14 mouse cellular contexts compared by ENCODE assay signal in genomic region chr10:67045192-67045899, GRCm38 (mm10). TPM values are rescaled to one million over a fixed set of nuclear protein-coding genes. Genes with fewer than 3 reads are reported as not detected.
DNase-seq lines count a peak whose midpoint lies in the region; ATAC-seq lines count a peak whose summit lies in the region.
"Had no signal": no experiment of that assay in that cellular context is flagged by ENCODE, and none has a peak within 500 bp of the region (broad histone marks: within the 10 kb centered on the region; RNA-seq: fewer than 3 reads in every experiment).

No protein-coding gene starts in this region.

- peak; percentile 18; the same call in 1 of the 2 replicates for ATAC-seq in midbrain, embryonic 11.5 days (ENCODE audit: low FRiP score)
- 0 out of 2 replicates have a peak, but pooled peaks have one; percentile 28 for ATAC-seq in forebrain, embryonic 15.5 days (replicated peaks)
- ATAC-seq in midbrain, embryonic 13.5 days, result peak; percentile 81

- H3K4me2 ChIP-seq in midbrain, embryonic 11.5 days, result no peak overlapping the region
- peak overlapping the region; percentile 13; the same call in 1 of the 2 replicates for H3K4me2 ChIP-seq in forebrain, embryonic 15.5 days (replicated peaks)
- H3K4me2 ChIP-seq in midbrain, embryonic 13.5 days (replicated peaks), result peak overlapping the region; percentile 17
- H3K4me2 ChIP-seq: lung, embryonic 14.5 days had no signal

- no peaks in the 10 kb centered on the region; the same call in 1 of the 2 replicates for H3K36me3 ChIP-seq in midbrain, embryonic 11.5 days (ENCODE audit: control insufficient read depth, insufficient read depth, low read length)
- H3K36me3 ChIP-seq in midbrain, embryonic 10.5 days, result peaks cover 3% of the 10 kb centered on the region; the same call in 1 of the 2 replicates
- no peaks in the 10 kb centered on the region for H3K36me3 ChIP-seq in forebrain, embryonic 15.5 days
- H3K36me3 ChIP-seq in midbrain, embryonic 13.5 days, result no peaks in the 10 kb centered on the region

- DNase-seq in midbrain, embryonic 11.5 days (ENCODE audit: low spot score, missing footprints), result no peak
- DNase-seq in midbrain, embryonic 10.5 days (ENCODE audit: low spot score), result no peak
- no peak for DNase-seq in kidney, postnatal 25 days
- DNase-seq in right cerebral cortex, postnatal 25 days, result no peak
- DNase-seq in kidney, postnatal 10 days, result no peak
- DNase-seq: cerebellum, postnatal 14 days; gastrocnemius, postnatal 25 days; kidney, postnatal 14 days; left cerebral cortex, postnatal 4 days; lung, embryonic 14.5 days; thymus, postnatal 36 days had no signal

- no peak overlapping the region for H3K9ac ChIP-seq in midbrain, embryonic 11.5 days (ENCODE audit: low read length)
- no peak overlapping the region for H3K9ac ChIP-seq in forebrain, embryonic 15.5 days (replicated peaks)
- no peak overlapping the region for H3K9ac ChIP-seq in midbrain, embryonic 13.5 days (replicated peaks)
- H3K9ac ChIP-seq: lung, embryonic 14.5 days had no signal

- no peak overlapping the region for H3K4me3 ChIP-seq in midbrain, embryonic 11.5 days (ENCODE audit: low read depth, low read length)
- no peak overlapping the region for H3K4me3 ChIP-seq in midbrain, embryonic 10.5 days
- no peak overlapping the region for H3K4me3 ChIP-seq in forebrain, embryonic 15.5 days
- no peak overlapping the region for H3K4me3 ChIP-seq in midbrain, embryonic 13.5 days (replicated peaks)
- H3K4me3 ChIP-seq: erythroblast, embryonic 14.5 days had no signal

- WGBS in midbrain, embryonic 11.5 days, result 73% methylated on average over 12 of the region's 12 CpGs
- WGBS in midbrain, embryonic 10.5 days, result 86% methylated on average over 12 of the region's 12 CpGs
- 29% methylated on average over 12 of the region's 12 CpGs for WGBS in forebrain, embryonic 15.5 days
- 41% methylated on average over 12 of the region's 12 CpGs for WGBS in midbrain, embryonic 13.5 days

- no peaks in the 10 kb centered on the region for H3K27me3 ChIP-seq in midbrain, embryonic 11.5 days (ENCODE audit: control insufficient read depth, insufficient read depth, low read length)
- no peaks in the 10 kb centered on the region for H3K27me3 ChIP-seq in midbrain, embryonic 10.5 days (ENCODE audit: low read depth, poor library complexity, severe bottlenecking)
- H3K27me3 ChIP-seq in forebrain, embryonic 15.5 days, result no peaks in the 10 kb centered on the region
- H3K27me3 ChIP-seq in midbrain, embryonic 13.5 days, result no peaks in the 10 kb centered on the region

- H3K27ac ChIP-seq in midbrain, embryonic 11.5 days (ENCODE audit: low read depth, low read length), result no peak overlapping the region
- no peak overlapping the region for H3K27ac ChIP-seq in midbrain, embryonic 10.5 days (replicated peaks)
- peak overlapping the region; percentile 58 for H3K27ac ChIP-seq in forebrain, embryonic 15.5 days (replicated peaks)
- peak overlapping the region; percentile 80 for H3K27ac ChIP-seq in midbrain, embryonic 13.5 days

- no peaks in the 10 kb centered on the region for H3K4me1 ChIP-seq in midbrain, embryonic 11.5 days (ENCODE audit: control insufficient read depth, insufficient read depth, low read length)
- H3K4me1 ChIP-seq in midbrain, embryonic 10.5 days, result peaks cover 12% of the 10 kb centered on the region
- H3K4me1 ChIP-seq in forebrain, embryonic 15.5 days, result peaks cover 19% of the 10 kb centered on the region
- H3K4me1 ChIP-seq in midbrain, embryonic 13.5 days (replicated peaks), result peaks cover 34% of the 10 kb centered on the region

- no peaks in the 10 kb centered on the region for H3K9me3 ChIP-seq in midbrain, embryonic 11.5 days (ENCODE audit: control insufficient read depth, low read length)
- H3K9me3 ChIP-seq in midbrain, embryonic 10.5 days (replicated peaks), result no peaks in the 10 kb centered on the region
- no peaks in the 10 kb centered on the region for H3K9me3 ChIP-seq in forebrain, embryonic 15.5 days
- H3K9me3 ChIP-seq in midbrain, embryonic 13.5 days, result no peaks in the 10 kb centered on the region

RNA-seq across cellular contexts. Expression of gene Jmjd1c, which starts 50.6 kb away (rescaled TPM):
- 46.9 and 49.0 TPM in 2 replicates for polyA plus RNA-seq in midbrain, embryonic 11.5 days (2014; fragmentation: Nextera tagmentation; extraction: Ambion mirVana)
- 27.1 and 28.4 TPM in 2 replicates for polyA plus RNA-seq in midbrain, embryonic 10.5 days (2016; fragmentation: Nextera tagmentation; extraction: Ambion mirVana)
- polyA plus RNA-seq in forebrain, embryonic 15.5 days (2015; fragmentation: Nextera tagmentation; extraction: Ambion mirVana), result 64.1 and 65.2 TPM in 2 replicates
- 48.6 and 56.1 TPM in 2 replicates for polyA plus RNA-seq in midbrain, embryonic 13.5 days (2015; fragmentation: Nextera tagmentation; extraction: Ambion mirVana)

RNA-seq across cellular contexts. Expression of gene Reep3, which starts 51.4 kb away (rescaled TPM):
- 37.5 and 38.9 TPM in 2 replicates for polyA plus RNA-seq in midbrain, embryonic 11.5 days (2014; fragmentation: Nextera tagmentation; extraction: Ambion mirVana)
- polyA plus RNA-seq in midbrain, embryonic 10.5 days (2016; fragmentation: Nextera tagmentation; extraction: Ambion mirVana), result 31.7 and 36.7 TPM in 2 replicates
- 36.6 and 37.0 TPM in 2 replicates for polyA plus RNA-seq in forebrain, embryonic 15.5 days (2015; fragmentation: Nextera tagmentation; extraction: Ambion mirVana)
- polyA plus RNA-seq in midbrain, embryonic 13.5 days (2015; fragmentation: Nextera tagmentation; extraction: Ambion mirVana), result 38.6 and 41.0 TPM in 2 replicates

Comparison
In these comparisons a context has a peak if more than half of its experiments do, and no peak if none do; other contexts are left out.
1. H3K27ac ChIP-seq: peak in forebrain, embryonic 15.5 days (single experiment) and midbrain, embryonic 13.5 days (single experiment); none in midbrain, embryonic 11.5 days (single experiment) and midbrain, embryonic 10.5 days (single experiment).
2. ATAC-seq: peak in every context shown above with its lines; median percentile 81 in midbrain, embryonic 13.5 days; 28 in forebrain, embryonic 15.5 days; 18 in midbrain, embryonic 11.5 days.